Mouse (Mus musculus): ENCODE results near the gene Cpm. TPM values are rescaled to one million over a fixed set of nuclear protein-coding genes. Genes with fewer than 3 reads are reported as not detected.

Cpm gene
- polyA plus RNA-seq, 1 experiment from 2014 or later: 4.6 TPM

- Histone ChIP-seq H3K4me3 (replicated peaks; ENCODE audit: low read length) (no peak overlapping the region), H3K27me3 (replicated peaks; ENCODE audit: control insufficient read depth, insufficient read depth, low read length) (no peaks in the 10 kb centered on the region), H3K9ac (replicated peaks; ENCODE audit: low read depth, low read length) (no peak overlapping the region), H3K36me3 (ENCODE audit: control insufficient read depth, insufficient read depth) (no peaks in the 10 kb centered on the region), H3K27ac (ENCODE audit: low read length) (no peak overlapping the region), H3K9me3 (ENCODE audit: control insufficient read depth, low read length) (no peaks in the 10 kb centered on the region), H3K4me1 (replicated peaks; ENCODE audit: control insufficient read depth, insufficient read depth, low read length) (no peaks in the 10 kb centered on the region), H3K4me2 (ENCODE audit: low read length) (no peak overlapping the region)
- 87% methylated on average over 15 of the region's 15 CpGs for WGBS
- no peak for ATAC-seq
Measured at GRCm38 (mm10) chr10:117605283-117606243, 23.7 kb upstream of the Cpm start.

- Histone ChIP-seq H3K9ac (replicated peaks; ENCODE audit: low read depth, low read length) (no peak overlapping the region), H3K27me3 (replicated peaks; ENCODE audit: control insufficient read depth, insufficient read depth, low read length) (no peaks in the 10 kb centered on the region), H3K4me3 (replicated peaks; ENCODE audit: low read length) (no peak overlapping the region), H3K27ac (ENCODE audit: low read length) (no peak overlapping the region), H3K4me2 (ENCODE audit: low read length) (no peak overlapping the region), H3K4me1 (replicated peaks; ENCODE audit: control insufficient read depth, insufficient read depth, low read length) (no peaks in the 10 kb centered on the region), H3K9me3 (ENCODE audit: control insufficient read depth, low read length) (no peaks in the 10 kb centered on the region), H3K36me3 (ENCODE audit: control insufficient read depth, insufficient read depth) (no peaks in the 10 kb centered on the region)
- no peak for ATAC-seq
- 90% methylated on average over 5 of the region's 5 CpGs for WGBS
Measured at GRCm38 (mm10) chr10:117606423-117606822, 22.9 kb upstream of the Cpm start.

GRCm38 (mm10) chr10:117607051-117607803 is 22.1 kb upstream of the Cpm start:
- no peak overlapping the region for H3K4me2 ChIP-seq (ENCODE audit: low read length)
- H3K9me3 ChIP-seq (ENCODE audit: control insufficient read depth, low read length): no peaks in the 10 kb centered on the region
- H3K27ac ChIP-seq (ENCODE audit: low read length): no peak overlapping the region
- no peaks in the 10 kb centered on the region for H3K4me1 ChIP-seq (replicated peaks; ENCODE audit: control insufficient read depth, insufficient read depth, low read length)
- H3K27me3 ChIP-seq (replicated peaks; ENCODE audit: control insufficient read depth, insufficient read depth, low read length): no peaks in the 10 kb centered on the region
- no peaks in the 10 kb centered on the region for H3K36me3 ChIP-seq (ENCODE audit: control insufficient read depth, insufficient read depth)
- WGBS: 95% methylated on average over 20 of the region's 20 CpGs
- no peak overlapping the region for H3K4me3 ChIP-seq (replicated peaks; ENCODE audit: low read length)
- H3K9ac ChIP-seq (replicated peaks; ENCODE audit: low read depth, low read length): no peak overlapping the region
- no peak for ATAC-seq

GRCm38 (mm10) chr10:117607804-117608279 is 21.5 kb upstream of the Cpm start:
- Histone ChIP-seq H3K4me2 (ENCODE audit: low read length) (no peak overlapping the region), H3K9ac (replicated peaks; ENCODE audit: low read depth, low read length) (no peak overlapping the region), H3K27me3 (replicated peaks; ENCODE audit: control insufficient read depth, insufficient read depth, low read length) (no peaks in the 10 kb centered on the region), H3K9me3 (ENCODE audit: control insufficient read depth, low read length) (no peaks in the 10 kb centered on the region), H3K4me3 (replicated peaks; ENCODE audit: low read length) (no peak overlapping the region), H3K4me1 (replicated peaks; ENCODE audit: control insufficient read depth, insufficient read depth, low read length) (no peaks in the 10 kb centered on the region), H3K36me3 (ENCODE audit: control insufficient read depth, insufficient read depth) (no peaks in the 10 kb centered on the region), H3K27ac (ENCODE audit: low read length) (no peak overlapping the region)
- WGBS: 93% methylated on average over 10 of the region's 10 CpGs
- ATAC-seq: no peak

GRCm38 (mm10) chr10:117608487-117608886 is 20.8 kb upstream of the Cpm start:
- Histone ChIP-seq H3K27me3 (replicated peaks; ENCODE audit: control insufficient read depth, insufficient read depth, low read length) (no peaks in the 10 kb centered on the region), H3K27ac (ENCODE audit: low read length) (no peak overlapping the region), H3K9me3 (ENCODE audit: control insufficient read depth, low read length) (no peaks in the 10 kb centered on the region), H3K4me1 (replicated peaks; ENCODE audit: control insufficient read depth, insufficient read depth, low read length) (no peaks in the 10 kb centered on the region), H3K4me2 (ENCODE audit: low read length) (no peak overlapping the region), H3K9ac (replicated peaks; ENCODE audit: low read depth, low read length) (no peak overlapping the region), H3K4me3 (replicated peaks; ENCODE audit: low read length) (no peak overlapping the region), H3K36me3 (ENCODE audit: control insufficient read depth, insufficient read depth) (no peaks in the 10 kb centered on the region)
- ATAC-seq: no peak
- WGBS: 94% methylated on average over 7 of the region's 7 CpGs

GRCm38 (mm10) chr10:117608988-117609809 is 20.1 kb upstream of the Cpm start:
- Histone ChIP-seq H3K9ac (replicated peaks; ENCODE audit: low read depth, low read length) (no peak overlapping the region), H3K4me2 (ENCODE audit: low read length) (no peak overlapping the region), H3K4me3 (replicated peaks; ENCODE audit: low read length) (no peak overlapping the region), H3K36me3 (ENCODE audit: control insufficient read depth, insufficient read depth) (no peaks in the 10 kb centered on the region), H3K9me3 (ENCODE audit: control insufficient read depth, low read length) (no peaks in the 10 kb centered on the region), H3K27me3 (replicated peaks; ENCODE audit: control insufficient read depth, insufficient read depth, low read length) (no peaks in the 10 kb centered on the region), H3K27ac (ENCODE audit: low read length) (no peak overlapping the region), H3K4me1 (replicated peaks; ENCODE audit: control insufficient read depth, insufficient read depth, low read length) (no peaks in the 10 kb centered on the region)
- ATAC-seq: no peak
- WGBS: 89% methylated on average over 7 of the region's 7 CpGs

GRCm38 (mm10) chr10:117609810-117610090 is 19.6 kb upstream of the Cpm start:
- Histone ChIP-seq H3K9me3 (ENCODE audit: control insufficient read depth, low read length) (no peaks in the 10 kb centered on the region), H3K4me1 (replicated peaks; ENCODE audit: control insufficient read depth, insufficient read depth, low read length) (no peaks in the 10 kb centered on the region), H3K4me2 (ENCODE audit: low read length) (no peak overlapping the region), H3K36me3 (ENCODE audit: control insufficient read depth, insufficient read depth) (no peaks in the 10 kb centered on the region), H3K4me3 (replicated peaks; ENCODE audit: low read length) (no peak overlapping the region), H3K27ac (ENCODE audit: low read length) (no peak overlapping the region), H3K27me3 (replicated peaks; ENCODE audit: control insufficient read depth, insufficient read depth, low read length) (no peaks in the 10 kb centered on the region), H3K9ac (replicated peaks; ENCODE audit: low read depth, low read length) (no peak overlapping the region)
- no peak for ATAC-seq
- WGBS: 84% methylated on average over 6 of the region's 6 CpGs

GRCm38 (mm10) chr10:117610160-117610764 is 19.0 kb upstream of the Cpm start:
- Histone ChIP-seq H3K4me3 (replicated peaks; ENCODE audit: low read length) (no peak overlapping the region), H3K4me2 (ENCODE audit: low read length) (no peak overlapping the region), H3K27ac (ENCODE audit: low read length) (no peak overlapping the region), H3K27me3 (replicated peaks; ENCODE audit: control insufficient read depth, insufficient read depth, low read length) (no peaks in the 10 kb centered on the region), H3K9me3 (ENCODE audit: control insufficient read depth, low read length) (no peaks in the 10 kb centered on the region), H3K9ac (replicated peaks; ENCODE audit: low read depth, low read length) (no peak overlapping the region), H3K36me3 (ENCODE audit: control insufficient read depth, insufficient read depth) (no peaks in the 10 kb centered on the region), H3K4me1 (replicated peaks; ENCODE audit: control insufficient read depth, insufficient read depth, low read length) (no peaks in the 10 kb centered on the region)
- no peak for ATAC-seq
- WGBS: 93% methylated on average over 5 of the region's 5 CpGs
